Mouse (Mus musculus) adrenal gland, postnatal 4 days (tissue): ENCODE results near the gene Gm49394. TPM values are rescaled to one million over a fixed set of nuclear protein-coding genes. Genes with fewer than 3 reads are reported as not detected.

Source experiments
- DNase-seq, 2 experiments: peaks; one replicate each; pipeline ENCODE4 v3.0.0; 2021 to 2022; ENCODE audit warnings: low spot score in 2 of 2, mixed read lengths in 2 of 2
- long read RNA-seq, 2 experiments: library from polyadenylated mRNA; stranded (forward); transcript quantifications; one replicate each; pipeline ENCODE4 v2.0.0; 2021
- total RNA-seq, 2 experiments: library from RNA; stranded (reverse); gene quantifications; 2 replicates each; pipeline ENCODE4 v1.2.3; 2021

The Gm49394 gene
- total RNA-seq = under 1 TPM in 1 of 2 experiments, not detected in 1; 0.11 TPM
- long read RNA-seq, experiment 1, partial matches to known transcripts = 0 of 1 reads
- long read RNA-seq, experiment 1, other reads (novel, unspliced or antisense) = 1 of 1 reads
- long read RNA-seq, experiment 2, partial matches to known transcripts = 0 of 1 reads
- long read RNA-seq, experiment 2, other reads (novel, unspliced or antisense) = 1 of 1 reads

- no peak for DNase-seq
Observed at GRCm38 (mm10) chr7:142669751-142670625, at the start of gene Gm49394. TSS of gene Gm49394 (minus strand) at chr7:142669942.

DNA sequence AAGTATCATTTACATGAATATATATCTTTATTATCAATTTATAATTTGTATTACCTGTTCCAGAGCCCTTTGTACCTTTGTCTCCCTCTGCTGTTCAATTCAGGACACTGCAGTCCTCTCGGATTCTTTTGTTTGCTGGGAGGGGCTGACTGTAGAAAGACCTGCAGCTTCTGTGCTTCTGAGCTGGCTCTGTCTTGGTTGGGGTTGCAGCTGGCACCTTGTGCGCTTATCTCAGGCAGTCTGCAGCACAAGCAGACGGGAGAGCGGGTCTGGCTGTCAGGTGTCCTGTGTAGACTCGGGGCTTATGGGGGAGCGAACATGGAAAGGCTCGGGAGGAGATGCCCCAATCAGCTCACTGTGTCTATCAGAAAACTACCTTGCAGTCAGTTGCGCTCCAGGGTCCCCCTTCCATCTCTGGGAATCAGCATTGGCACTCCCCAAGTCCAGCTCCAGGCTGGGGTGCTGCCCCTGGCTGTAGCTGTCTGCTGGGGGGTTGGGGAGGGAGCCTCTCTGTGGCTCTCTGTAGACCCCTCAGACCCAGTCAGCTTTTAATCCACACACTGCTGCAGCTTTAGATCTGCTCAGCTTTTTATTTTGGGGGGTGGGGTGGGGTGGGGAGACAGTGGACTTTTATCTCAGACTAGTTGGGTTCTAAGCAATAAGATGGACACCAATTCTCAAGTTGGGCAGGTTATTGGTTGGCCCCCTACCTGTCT is 45.2 kb upstream of the Gm49394 start:
- peak; percentile 5 to 15 for DNase-seq

- no peak for DNase-seq
Observed at GRCm38 (mm10) chr7:142706873-142707272, 37.1 kb upstream of the Gm49394 start.

- no peak for DNase-seq
Observed at GRCm38 (mm10) chr7:142699334-142699860, 29.7 kb upstream of the Gm49394 start.

- no peak for DNase-seq
Observed at GRCm38 (mm10) chr7:142678611-142679010, 8.9 kb upstream of the Gm49394 start.

- DNase-seq = no peak
Observed at GRCm38 (mm10) chr7:142675644-142676043, 5.9 kb upstream of the Gm49394 start.

- no peak for DNase-seq
Observed at GRCm38 (mm10) chr7:142675141-142675540, 5.4 kb upstream of the Gm49394 start.

DNA sequence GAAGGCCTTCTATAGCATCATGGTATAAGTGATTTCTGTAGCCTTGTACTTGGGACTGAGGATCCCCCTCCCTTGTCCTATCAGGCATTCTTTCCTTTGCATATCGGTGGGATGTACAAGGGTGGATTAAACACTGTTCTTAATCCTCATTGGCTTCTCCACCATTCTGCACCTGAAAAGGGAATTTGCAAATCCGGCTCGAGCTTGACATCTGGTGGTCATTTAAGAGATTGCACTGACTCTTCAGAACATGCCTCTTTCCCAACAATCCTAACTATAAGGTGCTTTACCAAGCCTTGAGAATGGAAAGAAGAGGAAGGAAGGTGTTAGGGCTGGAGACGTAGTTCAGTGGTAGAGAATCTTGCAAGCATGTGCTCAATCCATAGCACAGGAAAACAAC is 2.4 kb upstream of the Gm49394 start:
- DNase-seq = no peak

DNA sequence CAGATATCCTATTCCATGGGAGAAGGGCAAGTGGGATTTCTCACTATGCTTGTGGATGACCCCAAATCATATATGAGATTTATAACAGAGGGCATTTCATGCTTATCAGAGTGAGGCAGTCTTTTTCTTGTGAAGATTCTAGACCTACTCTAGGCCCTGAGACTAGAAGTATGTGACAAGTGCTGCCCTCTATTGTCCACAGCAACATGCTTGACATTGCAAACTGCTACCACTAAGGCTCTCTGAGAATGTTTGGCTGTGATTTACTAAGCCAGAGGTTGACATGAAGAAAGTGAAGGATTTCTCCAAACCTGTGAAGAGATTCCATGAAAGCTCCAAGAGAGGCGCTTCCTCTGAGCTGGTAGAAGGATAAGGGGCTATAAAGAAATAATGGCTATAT is 1.3 kb upstream of the Gm49394 start:
- DNase-seq = no peak

DNA sequence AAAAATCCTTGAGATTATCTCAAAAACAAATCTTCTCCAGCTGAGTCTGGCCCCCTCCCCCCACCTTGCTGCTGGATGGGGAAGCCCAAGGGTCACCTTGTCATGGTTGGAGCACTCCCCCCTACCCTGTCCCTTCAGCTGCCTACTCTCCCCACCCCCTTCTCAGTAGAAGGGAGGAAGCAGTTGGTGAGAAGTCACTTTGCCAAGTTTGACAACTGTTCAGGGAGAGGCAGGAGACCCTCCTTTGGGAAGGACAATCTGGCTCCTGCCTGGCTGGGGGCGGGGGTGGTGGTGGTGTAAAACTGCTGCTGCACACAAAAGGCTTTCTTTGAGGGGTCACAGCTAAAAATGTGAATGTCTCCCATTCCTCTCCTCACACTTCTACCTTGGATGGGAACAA is 1.4 kb downstream of the Gm49394 start:
- DNase-seq = no peak

DNA sequence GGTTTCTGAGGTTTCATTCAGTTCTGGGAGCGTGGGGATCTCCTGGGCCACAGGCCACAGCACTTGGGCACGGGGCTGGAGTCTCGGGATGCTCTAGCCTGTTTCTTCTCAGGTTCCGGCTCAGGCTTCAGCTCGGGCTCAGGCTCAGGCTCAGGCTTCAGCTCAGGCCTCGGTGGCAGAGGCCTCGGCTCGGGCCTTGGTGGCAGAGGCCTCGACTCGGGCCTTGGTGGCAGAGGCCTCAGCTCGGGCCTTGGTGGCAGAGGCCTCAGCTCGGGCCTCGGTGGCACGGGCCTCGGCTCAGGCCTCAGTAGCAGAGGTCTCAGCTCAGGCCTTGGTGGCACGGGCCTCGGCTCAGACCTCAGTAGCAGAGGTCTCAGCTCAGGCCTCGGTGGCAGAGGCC is 2.2 kb downstream of the Gm49394 start:
- DNase-seq = no peak

- DNase-seq = no peak
Observed at GRCm38 (mm10) chr7:142666659-142667058, 3.1 kb downstream of the Gm49394 start, which contains the start of gene Igf2. TSS of gene Igf2 (minus strand) at chr7:142666816.

- DNase-seq = no peak
Observed at GRCm38 (mm10) chr7:142666109-142666508, 3.6 kb downstream of the Gm49394 start.

GRCm38 (mm10) chr7:142665364-142665763 is 4.4 kb downstream of the Gm49394 start:
- no peak for DNase-seq

- DNase-seq = no peak
Observed at GRCm38 (mm10) chr7:142664465-142665029, 5.2 kb downstream of the Gm49394 start.

GRCm38 (mm10) chr7:142663931-142664421 is 5.8 kb downstream of the Gm49394 start:
- DNase-seq = no peak

- no peak for DNase-seq
Observed at GRCm38 (mm10) chr7:142663151-142663550, 6.6 kb downstream of the Gm49394 start.

DNA sequence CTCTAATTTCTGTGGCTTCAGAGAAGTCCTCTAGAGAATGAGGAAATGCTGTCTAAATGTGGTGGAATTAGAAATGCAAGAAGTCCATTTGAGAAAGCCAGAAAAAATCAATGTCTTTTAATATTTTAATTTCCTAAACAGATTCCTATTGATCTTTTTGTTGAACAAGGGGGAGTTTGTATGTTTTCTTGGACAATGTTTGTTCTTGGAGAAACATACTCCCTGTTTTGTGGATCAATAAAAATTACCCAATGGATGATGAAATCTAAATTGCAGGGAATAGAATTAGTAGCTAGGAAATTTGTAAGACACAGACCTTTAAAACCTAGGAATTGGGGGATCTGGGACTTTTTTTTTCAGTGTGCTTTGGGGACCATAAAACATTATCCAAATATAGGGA is 7.9 kb downstream of the Gm49394 start:
- DNase-seq = no peak

GRCm38 (mm10) chr7:142661046-142661445 is 8.7 kb downstream of the Gm49394 start:
- no peak for DNase-seq

DNA sequence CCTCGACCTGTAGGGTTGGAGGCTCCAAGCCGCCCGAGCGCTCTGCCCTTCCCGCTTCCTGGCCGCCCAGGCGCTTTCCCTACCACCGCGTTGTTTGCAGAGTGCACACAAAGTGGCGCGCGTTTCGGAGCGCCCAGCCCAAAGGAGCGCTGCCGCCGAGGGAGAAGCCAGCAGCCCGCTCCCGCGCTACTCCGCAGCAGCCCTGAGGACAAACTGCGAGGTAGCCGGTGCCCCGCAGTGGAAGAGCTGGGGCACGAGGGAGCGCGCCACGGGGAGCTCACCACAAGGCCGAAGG is 9.1 kb downstream of the Gm49394 start:
- no peak for DNase-seq
